Mouse (Mus musculus) lung, adult 2 months (tissue): ENCODE measurements around the gene Dpf3.

Experiments used
- CTCF ChIP-seq: fragments of 200-500 bp; IDR thresholded peaks from 2 replicates; pipeline ENCODE4 v1.5.1; 2011; ENCODE audit warnings: mild to moderate bottlenecking, low read length, control low read depth; ENCODE audit not compliant: insufficient read depth
- POLR2A ChIP-seq: fragments of 200-500 bp; IDR thresholded peaks from 2 replicates; pipeline ENCODE4 v1.6.1; 2011; ENCODE audit warnings: low read depth, mild to moderate bottlenecking, control low read depth, low read length, borderline replicate concordance; ENCODE audit errors: extremely low read depth

DNA sequence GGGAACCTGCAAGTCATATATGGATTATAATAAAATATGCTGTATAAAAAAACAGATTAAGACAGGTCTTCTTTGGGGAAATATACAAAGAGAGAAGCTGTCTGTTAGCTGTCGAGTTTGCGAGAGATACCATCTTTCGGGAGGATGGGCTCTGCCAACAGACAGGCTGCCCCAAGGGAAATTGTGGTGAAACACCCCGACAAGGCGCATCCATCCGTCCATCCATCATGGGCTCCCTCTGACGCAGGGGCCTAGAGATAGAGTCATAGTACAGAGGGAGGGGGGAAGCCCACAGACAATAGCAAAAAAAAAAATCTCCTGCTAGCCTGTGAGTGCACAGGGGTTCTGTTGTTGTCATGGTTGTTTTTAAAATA, 149.8 kb downstream of the Dpf3 start:
- no peak for TF ChIP-seq CTCF
- no peak for TF ChIP-seq POLR2A
